Mouse (Mus musculus) thymus, adult 2 months (tissue): ENCODE data around the gene Egflam.

Source experiments
- CTCF ChIP-seq: fragments of 200-500 bp; IDR thresholded peaks from 2 replicates; pipeline ENCODE4 v1.5.1; 2012; ENCODE audit warnings: mild to moderate bottlenecking, control low read depth, low read length, moderate library complexity, borderline replicate concordance; ENCODE audit not compliant: control insufficient read depth, poor library complexity, insufficient read depth; ENCODE audit errors: extremely low read depth
- POLR2A ChIP-seq: fragments of 200-500 bp; IDR thresholded peaks from 2 replicates; pipeline ENCODE4 v1.6.1; 2012; ENCODE audit warnings: mild to moderate bottlenecking, low read length, control low read depth, moderate library complexity; ENCODE audit not compliant: control insufficient read depth, poor library complexity, insufficient read depth; ENCODE audit errors: extremely low read depth

- no peak for TF ChIP-seq CTCF
- no peak for TF ChIP-seq POLR2A
Measured at GRCm38 (mm10) chr15:7253326-7253725, 144.9 kb downstream of the Egflam start.
